In genomic region chr12:25016995-25017394, GRCm38 (mm10) we compare ENCODE assay signal across 15 mouse cellular contexts.
"Had no signal": no experiment of that assay in that cellular context is flagged by ENCODE, and none has a peak within 500 bp of the region (broad histone marks: within the 10 kb centered on the region; RNA-seq: fewer than 3 reads in every experiment).

No protein-coding gene starts in this region.

- H3K9me3 ChIP-seq: liver, embryonic 13.5 days; megakaryocyte, embryonic 14.5 days; midbrain, embryonic 10.5 days; midbrain, embryonic 13.5 days had no signal

- H3K4me1 ChIP-seq: midbrain, embryonic 10.5 days; midbrain, embryonic 13.5 days had no signal

- H3K4me3 ChIP-seq: left cerebral cortex, adult 2 months; liver, embryonic 13.5 days; megakaryocyte, embryonic 14.5 days; midbrain, embryonic 10.5 days; midbrain, embryonic 13.5 days had no signal

- H3K4me2 ChIP-seq: liver, embryonic 13.5 days; midbrain, embryonic 13.5 days had no signal

- H3K27me3 ChIP-seq: liver, embryonic 13.5 days; megakaryocyte, embryonic 14.5 days; midbrain, embryonic 13.5 days had no signal

- DNase-seq: kidney, adult 9 months; kidney, postnatal 14 days; kidney, postnatal 4 days; layer of hippocampus, adult 9-11 months; layer of hippocampus, postnatal 36 days; liver, embryonic 13.5 days; lung, adult 2 months; lung, postnatal 14 days; lung, postnatal 4 days; thymus, adult 2 months; thymus, postnatal 25 days had no signal

- H3K27ac ChIP-seq: left cerebral cortex, adult 2 months; liver, embryonic 13.5 days; midbrain, embryonic 10.5 days; midbrain, embryonic 13.5 days had no signal

- ATAC-seq: midbrain, embryonic 13.5 days had no signal

- H3K9ac ChIP-seq: liver, embryonic 13.5 days; midbrain, embryonic 13.5 days had no signal
